Mouse (Mus musculus) heart, embryonic 13.5 days (tissue): Measurements from ENCODE around the gene Taf8. TPM values are rescaled to one million over a fixed set of nuclear protein-coding genes. Genes with fewer than 3 reads are reported as not detected.

Experiments
- ATAC-seq: fragments of 200-750 bp; cut with Nextera tagmentation; 2 replicates; pipeline ENCODE4 v1.8.0; 2017; ENCODE audit warnings: moderate TSS enrichment; ENCODE audit not compliant: insufficient number of reproducible peaks, low FRiP score, low TSS enrichment; ENCODE audit errors: extremely low read depth
- H3K27ac ChIP-seq: fragments of 300-500 bp; sonication (generic); replicated peaks from 2 replicates; pipeline ENCODE4 v1.5.1; 2015; ENCODE audit warnings: moderate library complexity, mild to moderate bottlenecking, inconsistent platforms
- H3K27me3 ChIP-seq: fragments of 300-500 bp; sonication (generic); replicated peaks from 2 replicates; pipeline ENCODE4 v1.6.1; 2015; ENCODE audit warnings: mild to moderate bottlenecking, inconsistent platforms
- H3K36me3 ChIP-seq: fragments of 300-500 bp; sonication (generic); 2 replicates; pipeline ENCODE4 v1.6.1; 2015; ENCODE audit warnings: mild to moderate bottlenecking, inconsistent platforms
- H3K4me1 ChIP-seq: fragments of 300-500 bp; sonication (generic); 2 replicates; pipeline ENCODE4 v1.6.1; 2015; ENCODE audit warnings: inconsistent platforms
- H3K4me2 ChIP-seq: fragments of 300-500 bp; sonication (generic); 2 replicates; pipeline ENCODE4 v1.6.1; 2015; ENCODE audit warnings: inconsistent platforms, mild to moderate bottlenecking, moderate library complexity
- H3K4me3 ChIP-seq: fragments of 300-500 bp; sonication (generic); 2 replicates; pipeline ENCODE4 v1.5.1; 2015; ENCODE audit warnings: moderate library complexity, mild to moderate bottlenecking, inconsistent platforms
- H3K9ac ChIP-seq: fragments of 300-500 bp; sonication (generic); 2 replicates; pipeline ENCODE4 v1.6.1; 2015; ENCODE audit warnings: inconsistent platforms, mild to moderate bottlenecking, moderate library complexity
- H3K9me3 ChIP-seq: fragments of 300-500 bp; sonication (generic); 2 replicates; pipeline ENCODE4 v1.6.1; 2016; ENCODE audit warnings: inconsistent platforms
- WGBS: fragments of 180-500 bp; shearing (Covaris S2); methylation state at CpG from one replicate; pipeline ENCODE4 v1.1.7; 2015; ENCODE audit warnings: mixed read lengths; 5-methylcytosine and 5-hydroxymethylcytosine counted together
- polyA plus RNA-seq: library from polyadenylated mRNA; unstranded; fragments of >200 nt; fragmentation: Nextera tagmentation; extraction: Ambion mirVana; gene quantifications from 2 replicates; pipeline ENCODE4 v1.2.1, GENCODE M21; 2015

Taf8 gene
- polyA plus RNA-seq: 18.4 and 19.4 TPM in 2 replicates

- peak; percentile 93 for ATAC-seq
- Histone ChIP-seq H3K4me1 (peaks cover 39% of the 10 kb centered on the region), H3K36me3 (peaks cover 35% of the 10 kb centered on the region), H3K27me3 (no peaks in the 10 kb centered on the region), H3K27ac (peak within 1 kb of the TSS; percentile 78), H3K4me2 (peak within 1 kb of the TSS; percentile 98), H3K9me3 (no peaks in the 10 kb centered on the region), H3K4me3 (peak within 1 kb of the TSS; percentile 82), H3K9ac (peak within 1 kb of the TSS; percentile 88)
- 2% methylated on average over 40 of the region's 40 CpGs for WGBS
Observed at GRCm38 (mm10) chr17:47501946-47502706, at the start of gene Taf8. Gene Taf8, minus strand, starts transcription at chr17:47502292.

GRCm38 (mm10) chr17:47551049-47551448, 49.0 kb upstream of the Taf8 start:
- Histone ChIP-seq H3K4me2 (no peak overlapping the region), H3K27me3 (no peaks in the 10 kb centered on the region), H3K4me3 (no peak overlapping the region), H3K27ac (no peak overlapping the region), H3K4me1 (no peaks in the 10 kb centered on the region), H3K9ac (no peak overlapping the region), H3K9me3 (no peaks in the 10 kb centered on the region), H3K36me3 (no peaks in the 10 kb centered on the region)
- ATAC-seq: no peak
- WGBS: 68% methylated on average over 7 of the region's 7 CpGs

GRCm38 (mm10) chr17:47545861-47546331, 43.8 kb upstream of the Taf8 start:
- no peak overlapping the region for H3K9ac ChIP-seq
- ATAC-seq: no peak
- no peaks in the 10 kb centered on the region for H3K36me3 ChIP-seq
- peaks cover 13% of the 10 kb centered on the region for H3K4me1 ChIP-seq
- no peak overlapping the region for H3K27ac ChIP-seq
- no peaks in the 10 kb centered on the region for H3K9me3 ChIP-seq
- H3K4me2 ChIP-seq: no peak overlapping the region
- no peaks in the 10 kb centered on the region for H3K27me3 ChIP-seq
- WGBS: 82% methylated on average over 17 of the region's 17 CpGs
- no peak overlapping the region for H3K4me3 ChIP-seq

GRCm38 (mm10) chr17:47545154-47545553, 43.1 kb upstream of the Taf8 start:
- no peaks in the 10 kb centered on the region for H3K27me3 ChIP-seq
- H3K9ac ChIP-seq: no peak overlapping the region
- H3K4me1 ChIP-seq: peaks cover 13% of the 10 kb centered on the region
- no peaks in the 10 kb centered on the region for H3K9me3 ChIP-seq
- 88% methylated on average over 12 of the region's 12 CpGs for WGBS
- no peaks in the 10 kb centered on the region for H3K36me3 ChIP-seq
- H3K4me2 ChIP-seq: no peak overlapping the region
- no peak overlapping the region for H3K27ac ChIP-seq
- no peak for ATAC-seq
- no peak overlapping the region for H3K4me3 ChIP-seq

GRCm38 (mm10) chr17:47543051-47543650, 41.1 kb upstream of the Taf8 start:
- ATAC-seq: no peak
- Histone ChIP-seq H3K9me3 (no peaks in the 10 kb centered on the region), H3K27me3 (no peaks in the 10 kb centered on the region), H3K36me3 (no peaks in the 10 kb centered on the region), H3K4me3 (no peak overlapping the region), H3K4me1 (peaks cover 13% of the 10 kb centered on the region), H3K9ac (no peak overlapping the region), H3K4me2 (no peak overlapping the region), H3K27ac (no peak overlapping the region)
- 65% methylated on average over 7 of the region's 7 CpGs for WGBS

- no peak for ATAC-seq
- peaks cover 13% of the 10 kb centered on the region for H3K4me1 ChIP-seq
- H3K36me3 ChIP-seq: no peaks in the 10 kb centered on the region
- no peaks in the 10 kb centered on the region for H3K27me3 ChIP-seq
- H3K27ac ChIP-seq: no peak overlapping the region
- no peak overlapping the region for H3K4me2 ChIP-seq
- 71% methylated on average over 1 of the region's 5 CpGs for WGBS
- no peaks in the 10 kb centered on the region for H3K9me3 ChIP-seq
- H3K4me3 ChIP-seq: no peak overlapping the region
- H3K9ac ChIP-seq: no peak overlapping the region
Observed at GRCm38 (mm10) chr17:47542061-47542460, 40.0 kb upstream of the Taf8 start.

GRCm38 (mm10) chr17:47539128-47539527, 37.0 kb upstream of the Taf8 start:
- Histone ChIP-seq H3K27me3 (no peaks in the 10 kb centered on the region), H3K9ac (no peak overlapping the region), H3K4me1 (peaks cover 20% of the 10 kb centered on the region), H3K4me3 (no peak overlapping the region), H3K9me3 (no peaks in the 10 kb centered on the region), H3K4me2 (no peak overlapping the region), H3K36me3 (no peaks in the 10 kb centered on the region), H3K27ac (no peak overlapping the region)
- no peak for ATAC-seq
- 87% methylated on average over 4 of the region's 4 CpGs for WGBS

- H3K9me3 ChIP-seq: no peaks in the 10 kb centered on the region
- H3K27ac ChIP-seq: no peak overlapping the region
- H3K4me1 ChIP-seq: peaks cover 16% of the 10 kb centered on the region
- H3K4me3 ChIP-seq: no peak overlapping the region
- no peak for ATAC-seq
- no peaks in the 10 kb centered on the region for H3K27me3 ChIP-seq
- no peak overlapping the region for H3K9ac ChIP-seq
- 91% methylated on average over 3 of the region's 3 CpGs for WGBS
- H3K36me3 ChIP-seq: no peaks in the 10 kb centered on the region
- no peak overlapping the region for H3K4me2 ChIP-seq
Observed at GRCm38 (mm10) chr17:47538049-47538448, 36.0 kb upstream of the Taf8 start.

- H3K4me2 ChIP-seq: peak overlapping the region; percentile 22; the same call in 1 of the 2 replicates
- H3K9me3 ChIP-seq: no peaks in the 10 kb centered on the region
Observed at GRCm38 (mm10) chr17:47535812-47536236, 33.7 kb upstream of the Taf8 start.

GRCm38 (mm10) chr17:47533691-47534090, 31.6 kb upstream of the Taf8 start:
- H3K4me1 ChIP-seq: peaks cover 23% of the 10 kb centered on the region
- H3K9ac ChIP-seq: no peak overlapping the region
- no peaks in the 10 kb centered on the region for H3K27me3 ChIP-seq
- H3K36me3 ChIP-seq: no peaks in the 10 kb centered on the region
- H3K4me2 ChIP-seq: no peak overlapping the region
- no peak for ATAC-seq
- no peak overlapping the region for H3K27ac ChIP-seq
- H3K4me3 ChIP-seq: no peak overlapping the region
- 97% methylated on average over 13 of the region's 13 CpGs for WGBS
- no peaks in the 10 kb centered on the region for H3K9me3 ChIP-seq

More at GRCm38 (mm10) chr17:47535812-47536236, 33.7 kb upstream of the Taf8 start:
- Histone ChIP-seq H3K4me3 (no peak overlapping the region), H3K4me1 (peaks cover 19% of the 10 kb centered on the region), H3K9ac (peak overlapping the region; percentile 56), H3K27ac (peak overlapping the region; percentile 67), H3K27me3 (no peaks in the 10 kb centered on the region), H3K36me3 (no peaks in the 10 kb centered on the region)
- peak; percentile 48 for ATAC-seq
- 47% methylated on average over 9 of the region's 9 CpGs for WGBS

GRCm38 (mm10) chr17:47532364-47532763, 30.3 kb upstream of the Taf8 start:
- Histone ChIP-seq H3K4me3 (no peak overlapping the region), H3K4me1 (peaks cover 36% of the 10 kb centered on the region), H3K36me3 (no peaks in the 10 kb centered on the region), H3K27ac (no peak overlapping the region), H3K9me3 (no peaks in the 10 kb centered on the region), H3K4me2 (no peak overlapping the region), H3K9ac (no peak overlapping the region), H3K27me3 (no peaks in the 10 kb centered on the region)
- WGBS: 91% methylated on average over 5 of the region's 5 CpGs
- no peak for ATAC-seq
